Mouse (Mus musculus): ENCODE results near the gene Nrap. TPM values are rescaled to one million over a fixed set of nuclear protein-coding genes. Genes with fewer than 3 reads are reported as not detected.

The Nrap gene
- total and polyA plus RNA-seq, 2 experiments = 0.11 to 0.55 TPM

GRCm38 (mm10) chr19:56378007-56378406 lies 11.8 kb downstream of the Nrap start:
- 79% methylated on average over 5 of the region's 5 CpGs for WGBS
- Histone ChIP-seq H3K36me3 (ENCODE audit: control insufficient read depth, insufficient read depth, low read length) (no peaks in the 10 kb centered on the region), H3K27me3 (ENCODE audit: control insufficient read depth, insufficient read depth, low read length) (no peaks in the 10 kb centered on the region), H3K27ac (replicated peaks; ENCODE audit: insufficient read depth, low read depth, low read length) (no peak overlapping the region), H3K9ac (ENCODE audit: low read depth, low read length) (no peak overlapping the region), H3K4me1 (ENCODE audit: control insufficient read depth, insufficient read depth, low read length) (no peaks in the 10 kb centered on the region; the same call in 1 of the 2 replicates), H3K79me2 (ENCODE audit: control insufficient read depth, insufficient read depth, low read length) (no peaks in the 10 kb centered on the region), H3K4me3 (ENCODE audit: insufficient read depth, low read depth, low read length) (no peak overlapping the region)
- DNase-seq (ENCODE audit: extremely low read depth, low read depth, low spot score) = no peak
- TF ChIP-seq CTCF (IDR thresholded peaks at IDR 0.05; ENCODE audit: low read depth, low read length) (no peak), POLR2A (IDR thresholded peaks at IDR 0.05; ENCODE audit: extremely low read depth, insufficient read depth, low read length) (no peak)

DNA sequence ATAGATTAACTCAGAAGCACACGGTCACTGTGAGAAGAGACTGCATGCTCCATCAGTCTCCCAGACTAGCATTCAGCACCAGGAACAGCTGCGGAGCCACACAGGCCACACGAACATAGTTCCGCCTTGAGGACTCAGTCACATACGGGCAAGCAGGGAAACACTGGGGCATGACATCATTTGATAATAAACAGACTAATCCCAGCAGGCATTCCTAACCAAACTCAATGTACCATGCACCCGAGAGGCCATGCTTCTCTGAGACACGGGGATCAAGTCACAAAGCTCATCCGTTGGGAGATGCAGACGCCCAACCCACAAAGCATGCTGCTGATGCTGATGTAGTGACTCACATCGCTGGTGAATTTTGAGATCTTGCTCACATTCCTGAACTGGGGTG lies 15.8 kb downstream of the Nrap start:
- Histone ChIP-seq H3K79me2 (ENCODE audit: control insufficient read depth, insufficient read depth, low read length) (no peaks in the 10 kb centered on the region), H3K4me3 (ENCODE audit: insufficient read depth, low read depth, low read length) (no peak overlapping the region), H3K27ac (replicated peaks; ENCODE audit: insufficient read depth, low read depth, low read length) (no peak overlapping the region), H3K27me3 (ENCODE audit: control insufficient read depth, insufficient read depth, low read length) (no peaks in the 10 kb centered on the region), H3K36me3 (ENCODE audit: control insufficient read depth, insufficient read depth, low read length) (no peaks in the 10 kb centered on the region), H3K4me1 (ENCODE audit: control insufficient read depth, insufficient read depth, low read length) (no peaks in the 10 kb centered on the region; the same call in 1 of the 2 replicates), H3K9ac (ENCODE audit: low read depth, low read length) (no peak overlapping the region)
- TF ChIP-seq CTCF (IDR thresholded peaks at IDR 0.05; ENCODE audit: low read depth, low read length) (no peak), POLR2A (IDR thresholded peaks at IDR 0.05; ENCODE audit: extremely low read depth, insufficient read depth, low read length) (no peak)
- 82% methylated on average over 10 of the region's 10 CpGs for WGBS
- DNase-seq (ENCODE audit: extremely low read depth, low read depth, low spot score) = no peak

GRCm38 (mm10) chr19:56373246-56373645 lies 16.6 kb downstream of the Nrap start:
- 91% methylated on average over 5 of the region's 5 CpGs for WGBS

GRCm38 (mm10) chr19:56372226-56372625 lies 17.6 kb downstream of the Nrap start:
- no peaks in the 10 kb centered on the region for H3K4me1 ChIP-seq (ENCODE audit: control insufficient read depth, insufficient read depth, low read length)
- DNase-seq (ENCODE audit: extremely low read depth, low read depth, low spot score) = no peak
- H3K36me3 ChIP-seq (ENCODE audit: control insufficient read depth, insufficient read depth, low read length) = no peaks in the 10 kb centered on the region
- 93% methylated on average over 7 of the region's 7 CpGs for WGBS
- TF ChIP-seq CTCF (IDR thresholded peaks at IDR 0.05; ENCODE audit: low read depth, low read length) (no peak), POLR2A (IDR thresholded peaks at IDR 0.05; ENCODE audit: extremely low read depth, insufficient read depth, low read length) (no peak)
- no peak overlapping the region for H3K4me3 ChIP-seq (ENCODE audit: insufficient read depth, low read depth, low read length)
- H3K27ac ChIP-seq (replicated peaks; ENCODE audit: insufficient read depth, low read depth, low read length) = no peak overlapping the region
- no peaks in the 10 kb centered on the region for H3K27me3 ChIP-seq (ENCODE audit: control insufficient read depth, insufficient read depth, low read length)
- H3K9ac ChIP-seq (ENCODE audit: low read depth, low read length) = no peak overlapping the region
- no peaks in the 10 kb centered on the region for H3K79me2 ChIP-seq (ENCODE audit: control insufficient read depth, insufficient read depth, low read length)

More at GRCm38 (mm10) chr19:56373246-56373645, 16.6 kb downstream of the Nrap start:
- TF ChIP-seq POLR2A (IDR thresholded peaks at IDR 0.05; ENCODE audit: extremely low read depth, insufficient read depth, low read length) (no peak), CTCF (IDR thresholded peaks at IDR 0.05; ENCODE audit: low read depth, low read length) (no peak)
- DNase-seq (ENCODE audit: extremely low read depth, low read depth, low spot score) = no peak
- no peaks in the 10 kb centered on the region; the same call in 1 of the 2 replicates for H3K4me1 ChIP-seq (ENCODE audit: control insufficient read depth, insufficient read depth, low read length)
- no peaks in the 10 kb centered on the region for H3K27me3 ChIP-seq (ENCODE audit: control insufficient read depth, insufficient read depth, low read length)
- no peaks in the 10 kb centered on the region for H3K36me3 ChIP-seq (ENCODE audit: control insufficient read depth, insufficient read depth, low read length)
- H3K9ac ChIP-seq (ENCODE audit: low read depth, low read length) = no peak overlapping the region
- no peaks in the 10 kb centered on the region for H3K79me2 ChIP-seq (ENCODE audit: control insufficient read depth, insufficient read depth, low read length)
- H3K4me3 ChIP-seq (ENCODE audit: insufficient read depth, low read depth, low read length) = no peak overlapping the region
- H3K27ac ChIP-seq (replicated peaks; ENCODE audit: insufficient read depth, low read depth, low read length) = no peak overlapping the region

- no peak overlapping the region for H3K9ac ChIP-seq (ENCODE audit: low read depth, low read length)
- no peaks in the 10 kb centered on the region for H3K4me1 ChIP-seq (ENCODE audit: control insufficient read depth, insufficient read depth, low read length)
- WGBS = 60% methylated on average over 6 of the region's 6 CpGs
- TF ChIP-seq CTCF (IDR thresholded peaks at IDR 0.05; ENCODE audit: low read depth, low read length) (no peak), POLR2A (IDR thresholded peaks at IDR 0.05; ENCODE audit: extremely low read depth, insufficient read depth, low read length) (no peak)
- no peaks in the 10 kb centered on the region for H3K36me3 ChIP-seq (ENCODE audit: control insufficient read depth, insufficient read depth, low read length)
- no peaks in the 10 kb centered on the region for H3K79me2 ChIP-seq (ENCODE audit: control insufficient read depth, insufficient read depth, low read length)
- DNase-seq (ENCODE audit: extremely low read depth, low read depth, low spot score) = no peak
- no peak overlapping the region for H3K4me3 ChIP-seq (ENCODE audit: insufficient read depth, low read depth, low read length)
- H3K27me3 ChIP-seq (ENCODE audit: control insufficient read depth, insufficient read depth, low read length) = no peaks in the 10 kb centered on the region
- H3K27ac ChIP-seq (replicated peaks; ENCODE audit: insufficient read depth, low read depth, low read length) = no peak overlapping the region
These were observed 19.3 kb downstream of the Nrap start for GRCm38 (mm10) chr19:56370389-56371150.

GRCm38 (mm10) chr19:56368912-56369311 lies 20.9 kb downstream of the Nrap start:
- Histone ChIP-seq H3K27ac (replicated peaks; ENCODE audit: insufficient read depth, low read depth, low read length) (no peak overlapping the region), H3K9ac (ENCODE audit: low read depth, low read length) (no peak overlapping the region), H3K79me2 (ENCODE audit: control insufficient read depth, insufficient read depth, low read length) (no peaks in the 10 kb centered on the region), H3K4me3 (ENCODE audit: insufficient read depth, low read depth, low read length) (no peak overlapping the region), H3K4me1 (ENCODE audit: control insufficient read depth, insufficient read depth, low read length) (no peaks in the 10 kb centered on the region), H3K36me3 (ENCODE audit: control insufficient read depth, insufficient read depth, low read length) (no peaks in the 10 kb centered on the region), H3K27me3 (ENCODE audit: control insufficient read depth, insufficient read depth, low read length) (no peaks in the 10 kb centered on the region)
- TF ChIP-seq POLR2A (IDR thresholded peaks at IDR 0.05; ENCODE audit: extremely low read depth, insufficient read depth, low read length) (no peak), CTCF (IDR thresholded peaks at IDR 0.05; ENCODE audit: low read depth, low read length) (no peak)
- WGBS = 93% methylated on average over 7 of the region's 7 CpGs
- no peak for DNase-seq (ENCODE audit: extremely low read depth, low read depth, low spot score)

All from liver, adult 2 months (tissue).